Mouse (Mus musculus) erythroblast, embryonic 14.5 days (primary cell): ENCODE results near the gene Pef1. TPM values are rescaled to one million over a fixed set of nuclear protein-coding genes. Genes with fewer than 3 reads are reported as not detected.

ENCODE experiments used
- H3K27me3 ChIP-seq: 2 replicates; pipeline ENCODE4 v1.6.1; 2012; ENCODE audit warnings: inconsistent platforms; ENCODE audit not compliant: control insufficient read depth
- H3K36me3 ChIP-seq: 2 replicates; pipeline ENCODE4 v1.6.1; 2012; ENCODE audit warnings: mild to moderate bottlenecking, inconsistent platforms; ENCODE audit not compliant: control insufficient read depth
- H3K4me1 ChIP-seq: 2 replicates; pipeline ENCODE4 v1.6.1; 2012; ENCODE audit warnings: inconsistent platforms; ENCODE audit not compliant: control insufficient read depth
- H3K4me3 ChIP-seq: replicated peaks from 2 replicates; pipeline ENCODE3; 2012; ENCODE audit warnings: moderate library complexity, mild to moderate bottlenecking, inconsistent platforms
- H3K9me3 ChIP-seq: 2 replicates; pipeline ENCODE4 v1.6.1; 2012; ENCODE audit warnings: low read length, inconsistent platforms, mixed read lengths; ENCODE audit not compliant: control insufficient read depth
- GATA1 ChIP-seq: IDR thresholded peaks from 2 replicates; pipeline ENCODE4 v1.6.1; 2012; ENCODE audit warnings: low read length, inconsistent platforms, mixed read lengths
- TAL1 ChIP-seq: IDR thresholded peaks from 3 replicates; pipeline ENCODE4 v1.6.1; 2012; ENCODE audit warnings: low read length, inconsistent platforms, mixed read lengths
- polyA plus RNA-seq: library from polyadenylated mRNA; stranded (reverse); fragments of >175 nt; gene quantifications from 2 replicates; pipeline ENCODE4 v1.2.3, GENCODE M21; 2012

Pef1 gene
- polyA plus RNA-seq, 1 experiment: 3.8 TPM

- no peaks in the 10 kb centered on the region for H3K4me1 ChIP-seq
- no peak overlapping the region for H3K4me3 ChIP-seq
- H3K27me3 ChIP-seq: no peaks in the 10 kb centered on the region
- H3K36me3 ChIP-seq: no peaks in the 10 kb centered on the region
- H3K9me3 ChIP-seq: no peaks in the 10 kb centered on the region
- TF ChIP-seq GATA1 (no peak), TAL1 (no peak)
These were observed 31.8 kb upstream of the Pef1 start for GRCm38 (mm10) chr4:130070523-130070922.

GRCm38 (mm10) chr4:130071758-130072157 lies 30.6 kb upstream of the Pef1 start:
- Histone ChIP-seq H3K27me3 (peaks cover 4% of the 10 kb centered on the region), H3K36me3 (no peaks in the 10 kb centered on the region), H3K9me3 (no peaks in the 10 kb centered on the region), H3K4me1 (no peaks in the 10 kb centered on the region), H3K4me3 (no peak overlapping the region)
- no peak for TF ChIP-seq TAL1
- no peak for TF ChIP-seq GATA1

GRCm38 (mm10) chr4:130073367-130073766 lies 29.0 kb upstream of the Pef1 start:
- Histone ChIP-seq H3K9me3 (no peaks in the 10 kb centered on the region), H3K36me3 (no peaks in the 10 kb centered on the region), H3K4me1 (no peaks in the 10 kb centered on the region), H3K4me3 (no peak overlapping the region), H3K27me3 (peaks cover 12% of the 10 kb centered on the region)
- TF ChIP-seq GATA1 (no peak), TAL1 (no peak)

- Histone ChIP-seq H3K4me3 (no peak overlapping the region), H3K9me3 (no peaks in the 10 kb centered on the region), H3K27me3 (peaks cover 25% of the 10 kb centered on the region), H3K4me1 (no peaks in the 10 kb centered on the region), H3K36me3 (no peaks in the 10 kb centered on the region)
- no peak for TF ChIP-seq TAL1
- TF ChIP-seq GATA1: no peak
These were observed 27.4 kb upstream of the Pef1 start for GRCm38 (mm10) chr4:130074761-130075515.

GRCm38 (mm10) chr4:130076856-130077255 lies 25.5 kb upstream of the Pef1 start:
- Histone ChIP-seq H3K36me3 (no peaks in the 10 kb centered on the region), H3K4me3 (no peak overlapping the region), H3K4me1 (no peaks in the 10 kb centered on the region), H3K9me3 (no peaks in the 10 kb centered on the region), H3K27me3 (peaks cover 28% of the 10 kb centered on the region)
- TF ChIP-seq GATA1 (no peak), TAL1 (no peak)

GRCm38 (mm10) chr4:130078816-130079485 lies 23.4 kb upstream of the Pef1 start:
- TF ChIP-seq TAL1 (no peak), GATA1 (no peak)
- Histone ChIP-seq H3K9me3 (no peaks in the 10 kb centered on the region), H3K36me3 (no peaks in the 10 kb centered on the region), H3K4me1 (no peaks in the 10 kb centered on the region), H3K27me3 (peaks cover 29% of the 10 kb centered on the region), H3K4me3 (no peak overlapping the region)

- no peaks in the 10 kb centered on the region for H3K9me3 ChIP-seq
- peaks cover 29% of the 10 kb centered on the region for H3K27me3 ChIP-seq
- no peak overlapping the region for H3K4me3 ChIP-seq
- no peaks in the 10 kb centered on the region for H3K36me3 ChIP-seq
- no peaks in the 10 kb centered on the region for H3K4me1 ChIP-seq
- TF ChIP-seq GATA1 (no peak), TAL1 (no peak)
These were observed 22.8 kb upstream of the Pef1 start for GRCm38 (mm10) chr4:130079521-130079920.

- H3K27me3 ChIP-seq: peaks cover 25% of the 10 kb centered on the region
- TF ChIP-seq GATA1: no peak
- no peak for TF ChIP-seq TAL1
These were observed 20.8 kb upstream of the Pef1 start for GRCm38 (mm10) chr4:130081345-130082190.

GRCm38 (mm10) chr4:130082211-130082610 lies 20.1 kb upstream of the Pef1 start:
- H3K4me1 ChIP-seq: no peaks in the 10 kb centered on the region
- no peaks in the 10 kb centered on the region for H3K9me3 ChIP-seq
- H3K4me3 ChIP-seq: no peak overlapping the region
- H3K27me3 ChIP-seq: peaks cover 21% of the 10 kb centered on the region
- no peaks in the 10 kb centered on the region for H3K36me3 ChIP-seq
- TF ChIP-seq GATA1 (no peak), TAL1 (no peak)

More at GRCm38 (mm10) chr4:130081345-130082190, 20.8 kb upstream of the Pef1 start:
- no peak overlapping the region for H3K4me3 ChIP-seq
- no peaks in the 10 kb centered on the region for H3K36me3 ChIP-seq
- no peaks in the 10 kb centered on the region for H3K9me3 ChIP-seq
- no peaks in the 10 kb centered on the region for H3K4me1 ChIP-seq
